Mouse (Mus musculus) C2C12 (cell line): ENCODE measurements at regions not wholly inside any gene's neighbourhood (a gene's known extent, or its start where the extent isn't known, plus 50 kb on each side); places are given as distances from the start of the nearest gene placed in this dataset.

Experiments
- H3K27me3 ChIP-seq: one replicate; pipeline ENCODE4 v1.6.1; 2011; ENCODE audit not compliant: control insufficient read depth, insufficient read depth, insufficient read length
- H3K36me3 ChIP-seq: one replicate; pipeline ENCODE4 v1.6.1; 2011; ENCODE audit not compliant: control insufficient read depth, insufficient read depth
- H3K4me3 ChIP-seq: one replicate; pipeline ENCODE4 v1.5.1; 2011; ENCODE audit warnings: mild to moderate bottlenecking, control low read depth; ENCODE audit not compliant: poor library complexity, insufficient read depth, severe bottlenecking
- H3K79me2 ChIP-seq: one replicate; pipeline ENCODE4 v1.6.1; 2011; ENCODE audit not compliant: control insufficient read depth, insufficient read depth
- H3K79me3 ChIP-seq: one replicate; pipeline ENCODE4 v1.6.1; 2011; ENCODE audit warnings: low read depth, control low read depth
- H3ac ChIP-seq: one replicate; pipeline ENCODE3; 2011; ENCODE audit warnings: low read depth; ENCODE audit not compliant: control insufficient read depth, insufficient read length
- CEBPB ChIP-seq: IDR thresholded peaks from one replicate; pipeline ENCODE4 v1.6.1; 2011; ENCODE audit warnings: low read depth, mild to moderate bottlenecking, control low read depth, moderate library complexity
- CTCF ChIP-seq: IDR thresholded peaks from one replicate; pipeline ENCODE4 v1.5.1; 2011; ENCODE audit not compliant: control insufficient read depth, insufficient read depth, insufficient read length
- FOSL1 ChIP-seq: IDR thresholded peaks from one replicate; pipeline ENCODE4 v1.8.0; 2011; ENCODE audit warnings: mild to moderate bottlenecking, low read length; ENCODE audit not compliant: poor library complexity, insufficient read depth, severe bottlenecking
- MAX ChIP-seq: IDR thresholded peaks from one replicate; pipeline ENCODE4 v1.6.1; 2011; ENCODE audit warnings: mild to moderate bottlenecking, control low read depth
- MYOD1 ChIP-seq: IDR thresholded peaks from one replicate; pipeline ENCODE4 v1.6.1; 2011; ENCODE audit warnings: low read depth; ENCODE audit not compliant: control insufficient read depth, insufficient read length
- MYOG ChIP-seq: IDR thresholded peaks from one replicate; pipeline ENCODE4 v1.6.1; 2011; ENCODE audit not compliant: control insufficient read depth, insufficient read length; ENCODE audit errors: extremely low read depth
- USF1 ChIP-seq: IDR thresholded peaks from one replicate; pipeline ENCODE4 v1.6.1; 2011; ENCODE audit warnings: low read depth, mild to moderate bottlenecking, control low read depth, moderate library complexity

DNA sequence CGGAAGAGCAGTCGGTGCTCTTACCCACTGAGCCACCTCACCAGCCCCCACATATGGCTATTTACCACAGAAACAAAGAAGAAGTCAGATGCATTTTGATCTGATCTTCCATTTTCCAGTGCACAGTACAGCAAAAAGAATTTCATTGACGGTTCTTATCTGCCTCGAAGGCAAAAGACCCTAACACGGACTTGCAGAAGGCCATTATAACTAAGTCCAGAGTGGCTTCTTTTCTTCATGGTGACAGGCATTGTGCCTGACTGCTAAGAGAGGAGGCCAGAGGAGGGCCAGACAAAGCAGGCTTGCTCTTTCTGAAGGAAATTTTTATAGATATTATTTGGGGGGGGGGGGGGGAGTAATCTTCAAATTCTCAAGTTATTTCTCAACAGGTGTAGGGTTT lies 350.0 kb upstream of the Atp11b start:
- H3K36me3 ChIP-seq, result no peaks in the 10 kb centered on the region
- no peak overlapping the region for H3ac ChIP-seq
- no peaks in the 10 kb centered on the region for H3K79me3 ChIP-seq
- H3K27me3 ChIP-seq, result no peaks in the 10 kb centered on the region
- no peaks in the 10 kb centered on the region for H3K79me2 ChIP-seq
- TF ChIP-seq MAX (no peak), FOSL1 (no peak), MYOD1 (no peak)
- H3K4me3 ChIP-seq, result no peak overlapping the region

DNA sequence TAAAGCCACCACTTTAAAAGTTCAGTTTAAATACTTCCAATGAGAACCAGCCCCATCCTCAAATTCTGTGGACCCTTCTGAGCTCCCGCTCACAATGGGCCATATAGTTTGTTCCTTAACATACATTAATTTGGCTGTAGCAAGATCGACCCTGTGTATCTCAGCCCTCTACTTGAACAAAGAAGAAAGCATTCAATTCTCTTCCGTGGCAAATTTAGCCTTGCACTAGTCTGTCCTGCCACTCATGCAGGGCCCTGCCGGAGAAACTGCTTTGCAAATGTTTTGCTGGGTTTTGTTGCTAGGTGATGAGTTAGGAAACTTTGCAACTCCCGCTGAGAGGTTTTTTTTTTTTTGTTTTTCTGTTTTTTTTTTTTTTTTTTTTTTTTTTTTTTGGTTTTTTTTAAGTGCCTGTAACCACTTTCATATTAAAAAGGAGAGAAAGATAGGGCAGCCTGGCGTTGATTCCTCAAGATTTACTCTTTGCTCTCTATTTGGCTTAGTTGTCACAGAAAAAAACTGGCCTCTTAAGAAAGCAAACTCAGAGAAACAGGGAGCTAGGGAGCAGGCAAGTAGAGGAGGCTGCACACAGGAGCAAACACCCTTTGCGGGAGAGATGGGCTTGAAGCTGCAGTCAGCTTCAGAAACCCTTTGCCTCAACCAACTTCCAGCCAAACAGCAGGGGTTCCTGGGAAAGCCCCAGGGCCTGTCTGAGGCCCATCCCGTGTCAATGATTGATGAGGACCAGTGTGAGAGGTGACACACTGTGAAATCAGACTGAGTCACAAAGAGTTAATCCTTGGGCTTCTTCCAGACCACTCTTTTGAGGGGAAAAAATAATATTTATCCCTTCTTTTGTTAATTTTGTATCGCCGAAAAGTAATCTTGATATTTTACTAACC lies 349.2 kb upstream of the Atp11b start:
- no peaks in the 10 kb centered on the region for H3K79me2 ChIP-seq
- TF ChIP-seq FOSL1, result peak; percentile 90
- no peak for TF ChIP-seq CEBPB
- peak; percentile 84 for TF ChIP-seq MYOD1
- H3K27me3 ChIP-seq, result no peaks in the 10 kb centered on the region
- no peak overlapping the region for H3K4me3 ChIP-seq
- no peak overlapping the region for H3ac ChIP-seq
- H3K36me3 ChIP-seq, result no peaks in the 10 kb centered on the region
- H3K79me3 ChIP-seq, result no peaks in the 10 kb centered on the region

DNA sequence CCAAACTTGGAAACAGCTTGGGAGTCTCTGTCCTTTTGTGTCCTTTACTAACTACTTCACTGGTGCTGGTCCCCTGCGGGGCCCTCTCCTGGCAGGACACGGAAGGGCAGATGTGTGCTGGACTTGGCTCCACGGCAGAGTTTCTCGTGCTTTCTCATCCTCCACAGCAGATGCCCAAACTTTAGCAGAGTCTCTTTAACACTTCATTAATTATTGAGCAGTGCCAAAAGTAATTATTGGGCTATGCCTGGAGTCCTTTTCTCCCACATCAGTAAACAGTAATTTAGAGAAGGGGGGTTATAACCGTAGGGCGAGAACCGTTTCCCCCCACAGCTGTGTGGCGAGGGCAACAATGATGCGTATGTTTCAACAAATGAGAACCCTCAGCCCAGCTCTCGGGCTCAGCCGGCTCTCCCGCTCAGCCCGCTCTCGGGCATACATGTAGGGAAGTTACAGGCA lies 348.3 kb upstream of the Atp11b start:
- H3K79me2 ChIP-seq, result no peaks in the 10 kb centered on the region
- TF ChIP-seq CEBPB, result no peak
- peak; percentile 18 for TF ChIP-seq CTCF
- H3K36me3 ChIP-seq, result no peaks in the 10 kb centered on the region
- H3K4me3 ChIP-seq, result no peak overlapping the region
- H3ac ChIP-seq, result no peak overlapping the region
- H3K27me3 ChIP-seq, result no peaks in the 10 kb centered on the region
- H3K79me3 ChIP-seq, result no peaks in the 10 kb centered on the region

DNA sequence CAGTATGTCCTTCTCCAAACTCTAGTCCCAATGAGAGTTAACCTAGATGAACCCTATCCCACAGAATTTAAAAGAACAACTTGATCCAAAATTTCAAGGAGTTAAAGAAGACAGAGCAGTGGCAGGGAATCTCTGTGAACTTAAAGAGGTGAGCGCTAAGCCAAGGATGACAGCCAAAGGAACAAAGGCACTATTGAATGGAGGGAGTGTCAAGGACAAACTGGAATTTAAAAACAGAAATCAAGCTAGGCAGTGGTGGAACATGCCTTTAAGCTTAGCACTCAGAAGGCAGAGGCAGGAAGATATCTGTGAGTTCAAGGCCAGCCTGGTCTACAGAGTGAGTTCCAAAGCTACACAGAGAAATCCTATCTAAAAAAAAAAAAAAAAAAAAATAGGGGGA lies 316.2 kb upstream of the Atp11b start:
- TF ChIP-seq MYOG (no peak), CTCF (no peak), MYOD1 (no peak), FOSL1 (no peak), CEBPB (no peak), MAX (no peak), USF1 (no peak)
- no peaks in the 10 kb centered on the region for H3K36me3 ChIP-seq
- H3K79me3 ChIP-seq, result no peaks in the 10 kb centered on the region
- no peak overlapping the region for H3ac ChIP-seq
- no peaks in the 10 kb centered on the region for H3K27me3 ChIP-seq
- no peaks in the 10 kb centered on the region for H3K79me2 ChIP-seq
- no peak overlapping the region for H3K4me3 ChIP-seq

DNA sequence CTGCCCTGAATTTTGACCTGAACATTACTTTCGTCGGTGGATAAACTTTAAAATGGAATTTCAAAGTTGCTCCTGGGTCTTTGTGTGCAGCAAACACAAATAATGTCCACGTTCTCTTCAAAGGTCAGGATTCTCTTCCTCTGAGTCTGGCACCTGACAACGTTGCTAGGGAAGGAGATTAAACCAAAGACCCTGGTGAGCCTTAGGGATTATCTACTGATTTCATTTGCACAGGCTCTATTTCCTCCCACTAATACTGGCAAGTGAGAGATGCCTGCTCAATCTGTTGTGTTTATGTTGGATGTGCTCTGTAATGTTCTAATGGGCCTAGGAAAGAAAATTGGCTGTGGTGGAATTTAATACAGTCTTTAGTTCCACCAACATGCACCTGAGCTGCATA lies 291.0 kb upstream of the Atp11b start:
- Histone ChIP-seq H3K79me3 (no peaks in the 10 kb centered on the region), H3K36me3 (no peaks in the 10 kb centered on the region), H3K4me3 (no peak overlapping the region), H3ac (no peak overlapping the region), H3K27me3 (no peaks in the 10 kb centered on the region), H3K79me2 (no peaks in the 10 kb centered on the region)
- TF ChIP-seq CTCF, result no peak
- TF ChIP-seq FOSL1, result no peak
- TF ChIP-seq MAX, result no peak
- TF ChIP-seq USF1, result no peak
- no peak for TF ChIP-seq CEBPB
- no peak for TF ChIP-seq MYOD1
- TF ChIP-seq MYOG, result no peak

DNA sequence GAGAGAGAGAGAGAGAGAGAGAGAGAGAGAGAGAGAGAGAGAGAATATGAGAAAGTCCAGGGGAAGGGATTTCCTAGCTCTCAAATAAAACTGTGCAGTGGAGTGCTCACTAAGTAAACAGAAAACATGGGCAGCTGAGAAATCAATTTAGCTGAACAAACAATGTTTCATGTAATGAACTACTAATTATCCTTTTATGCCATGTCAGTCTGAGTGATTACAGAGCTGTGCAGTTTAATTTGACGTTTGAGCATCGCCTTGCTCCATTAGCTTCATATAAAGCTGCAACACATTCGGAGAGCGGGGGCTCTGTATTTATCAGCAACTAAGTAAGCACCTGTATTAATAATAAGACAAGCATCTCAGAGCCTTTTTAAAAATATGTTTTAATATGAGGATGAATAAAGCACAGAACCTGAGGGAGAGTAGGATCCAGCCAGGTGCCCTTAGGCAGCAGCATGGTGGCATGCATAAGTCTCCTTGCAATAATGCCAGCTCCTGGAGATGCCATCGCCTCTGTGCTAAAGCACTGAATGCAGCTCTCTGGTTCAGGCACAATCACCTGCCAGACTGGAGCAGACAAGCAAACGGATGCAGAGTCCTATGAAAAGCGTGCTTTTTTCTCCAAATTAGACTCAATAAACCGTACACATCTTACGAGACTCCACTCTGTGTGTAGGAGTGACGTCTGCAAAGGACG lies 289.5 kb upstream of the Atp11b start:
- H3K79me2 ChIP-seq, result no peaks in the 10 kb centered on the region
- no peaks in the 10 kb centered on the region for H3K79me3 ChIP-seq
- TF ChIP-seq FOSL1, result no peak
- TF ChIP-seq CTCF, result no peak
- no peak for TF ChIP-seq MAX
- no peak for TF ChIP-seq MYOG
- no peaks in the 10 kb centered on the region for H3K27me3 ChIP-seq
- no peak overlapping the region for H3ac ChIP-seq
- no peaks in the 10 kb centered on the region for H3K36me3 ChIP-seq
- H3K4me3 ChIP-seq, result no peak overlapping the region
